Mouse (Mus musculus) heart, adult 8-10 months (tissue): ENCODE data around the gene Rprd2. TPM values are rescaled to one million over a fixed set of nuclear protein-coding genes. Genes with fewer than 3 reads are reported as not detected.
"Not testable (repeated sequence)": the region's sequence is repeated elsewhere in the genome, so short reads cannot be mapped to it uniquely, and the experiment has no call there.

Source experiments
- DNase-seq: peaks from one replicate; pipeline ENCODE4 v3.0.0; 2022; ENCODE audit warnings: low spot score
- total RNA-seq, 4 experiments: library from RNA; stranded (reverse); gene quantifications; 2 replicates each; pipeline ENCODE4 v1.2.4; 2022

The Rprd2 gene
- total RNA-seq, 4 experiments from 2014 or later: 39.1 to 47.6 (median 41.0) TPM

GRCm38 (mm10) chr3:95818026-95818511, 594 bp downstream of the Rprd2 start:
- DNase-seq: peak; percentile 54

DNA sequence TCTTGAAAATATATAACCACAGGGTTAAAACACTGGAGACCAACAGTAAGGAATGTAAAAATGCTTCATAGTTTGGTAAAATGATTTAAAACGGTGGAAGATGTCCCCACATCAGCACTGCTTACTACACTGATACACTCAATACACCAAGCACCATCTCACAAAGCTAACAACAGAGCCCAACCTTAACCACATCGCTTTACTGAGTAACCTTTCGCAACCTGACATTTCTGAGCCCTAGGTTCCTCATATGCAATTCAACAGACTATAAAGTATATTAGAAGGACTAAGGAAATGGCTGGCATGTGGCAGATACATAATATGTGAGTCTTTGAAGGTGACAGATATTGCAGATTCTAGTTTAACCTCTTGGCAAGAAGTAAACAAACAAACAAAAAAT, 2.0 kb downstream of the Rprd2 start:
- no peak for DNase-seq

GRCm38 (mm10) chr3:95808384-95808783, 10.3 kb downstream of the Rprd2 start:
- no peak for DNase-seq

DNA sequence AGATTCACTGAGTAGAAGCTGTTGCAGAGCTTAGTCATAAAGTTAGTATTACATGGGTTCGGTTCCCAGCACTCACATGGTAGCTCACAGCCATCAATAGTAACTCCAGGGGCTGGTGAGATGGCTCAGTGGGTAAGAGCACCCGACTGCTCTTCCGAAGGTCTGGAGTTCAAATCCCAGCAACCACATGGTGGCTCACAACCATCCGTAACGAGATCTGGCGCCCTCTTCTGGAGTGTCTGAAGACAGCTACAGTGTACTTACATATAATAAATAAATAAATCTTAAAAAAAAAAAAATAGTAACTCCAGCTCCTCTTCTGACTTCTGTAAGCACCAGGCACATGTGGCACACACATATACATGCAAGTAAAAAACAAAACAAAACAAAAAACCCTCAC, 11.0 kb downstream of the Rprd2 start:
- not testable (repeated sequence) for DNase-seq

DNA sequence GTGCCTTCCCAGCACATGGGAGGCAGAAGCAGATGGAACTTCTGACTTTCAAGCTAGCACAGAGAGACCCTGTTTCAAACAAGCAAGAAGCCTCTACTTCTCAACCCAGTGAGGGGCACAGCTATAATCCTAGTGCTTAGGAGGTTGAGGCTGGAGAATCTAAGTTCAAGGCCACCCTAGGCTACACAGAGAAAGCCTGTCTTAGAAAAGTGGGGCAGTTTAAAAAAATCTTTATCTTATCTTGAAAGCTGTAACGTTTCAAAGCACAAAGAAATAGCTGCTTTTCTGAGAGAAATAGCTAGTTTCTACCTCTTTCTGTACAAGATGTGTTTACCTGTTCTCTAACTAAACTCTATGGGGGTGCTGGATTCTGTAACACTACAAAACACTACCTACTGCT, 12.0 kb downstream of the Rprd2 start:
- no peak for DNase-seq

DNA sequence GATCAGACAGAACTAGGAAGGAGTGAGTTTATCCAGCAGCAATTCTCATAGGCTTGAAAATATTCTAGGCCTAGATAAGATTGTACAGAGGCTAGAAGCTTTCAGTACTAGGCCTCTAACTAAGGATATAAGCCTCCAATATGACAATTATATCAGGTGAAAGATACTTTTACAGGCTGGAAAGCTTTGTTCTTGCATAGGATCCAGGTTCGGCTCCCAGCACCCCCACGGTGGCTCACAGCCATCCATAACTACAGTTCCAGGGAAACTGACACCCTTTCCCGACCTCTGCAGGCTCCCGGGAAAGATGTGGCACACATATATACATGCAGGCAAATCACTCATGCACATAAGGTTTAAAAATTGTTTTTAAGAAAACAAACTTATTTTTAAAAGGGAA, 14.8 kb downstream of the Rprd2 start:
- DNase-seq: no peak

DNA sequence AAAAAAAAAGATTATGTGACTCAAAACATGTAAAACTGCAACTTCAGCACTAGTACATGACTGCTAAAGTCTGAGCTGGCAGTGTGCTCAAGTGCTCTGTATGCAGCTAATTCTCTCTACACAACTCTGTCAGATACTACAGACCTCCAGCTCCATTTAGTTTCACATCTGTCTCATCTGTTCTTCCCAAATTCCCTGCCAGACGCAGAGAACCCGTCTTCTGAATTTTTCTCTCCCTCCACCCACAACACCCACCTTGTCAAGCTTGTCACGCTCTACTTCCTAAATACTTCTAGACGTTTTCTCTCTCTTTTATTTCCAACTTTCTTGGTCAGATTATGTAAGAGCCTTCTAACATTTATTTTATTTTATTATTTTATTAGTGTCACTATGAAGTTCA, 19.9 kb downstream of the Rprd2 start:
- no peak for DNase-seq

- DNase-seq: no peak
Measured at GRCm38 (mm10) chr3:95794299-95794698, 24.4 kb downstream of the Rprd2 start.

- DNase-seq: no peak
Measured at GRCm38 (mm10) chr3:95793662-95794061, 25.0 kb downstream of the Rprd2 start.

GRCm38 (mm10) chr3:95785501-95785900, 33.2 kb downstream of the Rprd2 start:
- DNase-seq: no peak

DNA sequence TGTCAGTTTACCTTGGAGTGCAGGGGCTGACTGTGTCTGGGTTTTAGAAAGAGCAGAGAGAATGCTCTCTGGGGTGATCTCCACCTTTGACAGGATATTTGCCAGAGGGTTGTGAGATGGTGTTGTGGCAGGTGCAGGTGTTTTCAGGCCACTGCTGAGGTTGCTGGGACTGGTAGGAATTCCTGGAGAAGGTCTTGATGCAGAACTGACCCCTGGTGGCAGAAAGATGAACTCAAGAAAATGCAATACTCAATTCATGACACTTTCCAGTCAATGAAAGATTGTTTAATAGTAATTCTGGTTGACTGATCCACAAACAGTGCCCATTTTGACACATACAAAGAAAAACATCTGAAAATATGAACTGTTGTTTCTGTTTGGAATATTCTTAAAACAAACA, 46.7 kb downstream of the Rprd2 start:
- peak; percentile 33 for DNase-seq

DNA sequence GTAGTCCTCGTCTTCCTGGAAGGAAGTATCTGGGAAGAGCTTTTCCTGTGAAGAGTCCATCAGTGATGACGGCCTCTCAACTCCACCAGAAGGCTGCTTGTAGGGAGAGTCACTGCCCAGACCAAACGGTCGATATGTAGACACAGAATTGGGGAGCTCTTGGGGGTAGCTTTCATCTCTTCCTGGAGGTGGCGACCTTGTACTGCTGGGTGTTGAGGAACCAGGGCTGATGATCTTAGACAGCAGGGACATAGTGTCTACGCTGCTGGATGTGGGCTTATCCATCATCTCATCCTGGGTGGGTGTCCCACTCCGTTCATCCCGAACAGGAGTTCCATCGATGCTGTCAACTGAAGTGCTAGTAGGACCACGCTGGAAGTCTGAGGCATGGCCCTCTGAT, 53.1 kb downstream of the Rprd2 start:
- no peak for DNase-seq

DNA sequence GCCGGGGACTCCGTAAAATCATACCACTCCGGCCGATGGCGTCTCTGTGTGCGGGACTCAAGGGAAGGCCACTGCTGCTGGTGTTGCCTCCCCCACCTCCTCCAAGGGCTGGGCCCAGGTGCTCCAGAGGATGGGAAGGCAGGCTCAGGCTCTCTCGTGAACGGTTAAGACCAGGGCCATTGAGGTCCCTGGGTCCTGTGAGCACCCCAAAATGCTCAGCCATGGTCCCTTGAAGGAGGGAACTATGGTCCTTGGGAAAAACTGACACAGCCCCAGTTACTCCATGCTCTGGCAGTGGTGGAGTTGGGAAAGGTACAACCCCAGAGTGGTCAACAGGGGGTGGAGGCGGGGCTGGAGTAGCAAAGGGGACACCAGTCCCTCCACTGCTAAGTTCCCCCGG, 54.9 kb downstream of the Rprd2 start:
- DNase-seq: no peak

DNA sequence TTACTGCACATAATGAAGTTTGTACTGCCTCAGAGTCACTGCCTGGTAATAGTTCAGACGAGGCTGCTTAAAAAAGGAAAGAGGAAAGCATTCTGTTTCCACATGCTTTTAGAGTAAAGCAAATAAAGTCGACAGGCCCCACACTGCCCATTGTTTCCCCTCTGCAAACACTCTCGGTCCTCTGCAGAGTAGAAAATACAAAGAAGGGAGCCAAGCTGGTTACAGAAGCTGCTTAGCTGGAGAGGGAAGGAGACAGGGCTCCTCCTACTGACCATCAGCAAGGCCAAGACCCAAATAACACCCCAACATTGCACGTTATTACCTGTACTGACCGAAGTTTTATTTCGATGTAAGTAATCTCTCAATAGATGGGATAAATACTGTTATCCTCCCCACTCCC, 55.7 kb downstream of the Rprd2 start:
- DNase-seq: no peak

DNA sequence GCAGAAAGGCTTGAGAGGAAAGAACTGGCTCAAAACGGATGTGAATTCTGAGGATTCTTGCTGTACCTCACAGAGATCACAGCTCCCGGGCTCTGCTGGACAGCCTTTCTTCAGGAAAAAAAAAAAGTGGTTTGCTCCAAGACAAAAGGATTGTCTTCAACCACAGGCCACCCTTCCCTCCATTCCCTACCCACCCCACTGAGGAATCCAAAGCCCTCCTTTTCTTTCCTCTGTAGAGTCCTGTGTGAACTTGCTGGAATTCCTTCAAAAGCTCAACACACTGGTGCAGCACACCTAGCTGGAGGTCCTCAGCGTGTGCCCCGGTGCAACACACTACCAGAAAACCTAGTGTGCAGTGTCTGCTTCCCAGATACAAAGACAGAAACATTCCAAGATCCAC, 56.9 kb downstream of the Rprd2 start:
- DNase-seq: no peak

GRCm38 (mm10) chr3:95760656-95761055, 58.0 kb downstream of the Rprd2 start:
- no peak for DNase-seq

DNA sequence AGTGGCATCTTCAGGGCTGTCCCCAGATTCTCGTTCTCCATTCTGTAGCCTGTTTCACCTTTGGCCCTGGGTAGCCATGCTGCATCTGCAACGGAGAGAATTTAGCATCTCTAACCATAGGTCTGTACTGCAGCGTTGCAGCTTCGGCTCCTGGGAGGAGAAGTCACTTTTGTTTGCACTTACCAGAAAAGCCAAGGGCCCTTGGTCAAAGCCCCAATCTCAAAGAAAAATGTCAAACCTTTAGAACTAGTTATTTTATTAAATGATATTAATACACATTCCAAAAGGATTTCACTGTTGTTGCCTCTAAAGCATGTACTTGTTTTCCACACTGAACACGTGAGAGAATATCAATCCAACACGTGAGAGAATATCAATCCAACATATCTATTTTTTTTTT, 58.6 kb downstream of the Rprd2 start, which contains the start of gene Tars2:
TSS of gene Tars2 (minus strand) at position 101 of the 400 bp plus-strand sequence.
- DNase-seq: no peak

DNA sequence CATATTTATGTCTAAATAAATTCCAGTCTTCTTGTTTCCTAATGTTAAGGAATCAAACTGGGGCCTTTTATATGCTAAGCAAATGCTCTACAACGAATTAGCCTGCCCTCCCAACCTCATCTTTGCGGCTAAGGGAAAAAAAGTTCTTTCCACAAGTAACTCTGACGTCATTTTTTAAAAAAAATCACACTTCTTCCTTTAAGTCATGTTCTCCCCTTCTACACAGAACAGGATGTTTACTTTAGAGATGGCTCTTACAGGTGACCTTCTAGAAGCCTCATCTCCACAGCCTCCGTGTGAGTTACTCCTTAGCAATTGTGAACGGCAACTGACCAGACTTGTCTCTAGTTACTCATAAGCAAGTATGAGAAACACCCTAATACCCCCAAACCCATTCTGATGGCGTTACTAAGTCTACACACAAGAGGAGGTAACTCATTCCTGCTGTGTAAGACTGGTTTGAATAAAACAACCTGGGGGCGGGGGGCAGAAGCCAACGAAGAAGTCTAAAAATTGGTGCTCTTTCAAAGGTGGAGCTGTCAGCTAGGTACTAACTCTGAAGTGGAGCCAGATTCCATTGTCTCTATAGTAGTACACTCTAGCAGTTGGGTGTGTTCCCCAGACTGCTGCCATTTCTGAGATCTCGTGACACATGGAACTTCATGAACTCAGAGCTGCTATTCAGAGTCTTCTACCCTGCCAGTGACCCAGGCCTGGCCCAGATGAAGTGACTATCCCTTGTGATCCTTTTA, 60.0 kb downstream of the Rprd2 start:
- no peak for DNase-seq

- DNase-seq: no peak
Measured at GRCm38 (mm10) chr3:95756808-95757207, 61.9 kb downstream of the Rprd2 start.

- peak; percentile 97 for DNase-seq
Measured at GRCm38 (mm10) chr3:95754345-95755206, 64.1 kb downstream of the Rprd2 start.

DNA sequence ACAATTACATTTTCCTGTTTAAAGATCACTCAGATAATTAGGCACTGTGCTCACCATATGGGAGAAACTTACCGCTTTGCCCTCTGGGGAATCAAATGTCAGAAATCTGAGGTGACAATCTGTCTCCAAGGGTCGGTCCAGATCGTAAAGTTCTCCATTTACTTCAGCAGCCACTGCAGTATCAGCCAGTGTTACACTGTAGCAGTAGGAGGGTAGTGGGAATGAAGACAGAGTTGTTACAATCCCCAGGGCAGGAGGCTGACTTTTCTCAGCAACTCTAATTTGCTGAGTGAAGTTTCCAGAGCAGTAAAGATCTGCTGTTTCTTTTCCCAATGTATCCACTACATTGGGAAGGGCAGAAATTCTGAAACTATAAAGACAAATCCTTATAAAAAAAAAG, 65.7 kb downstream of the Rprd2 start:
- no peak for DNase-seq

DNA sequence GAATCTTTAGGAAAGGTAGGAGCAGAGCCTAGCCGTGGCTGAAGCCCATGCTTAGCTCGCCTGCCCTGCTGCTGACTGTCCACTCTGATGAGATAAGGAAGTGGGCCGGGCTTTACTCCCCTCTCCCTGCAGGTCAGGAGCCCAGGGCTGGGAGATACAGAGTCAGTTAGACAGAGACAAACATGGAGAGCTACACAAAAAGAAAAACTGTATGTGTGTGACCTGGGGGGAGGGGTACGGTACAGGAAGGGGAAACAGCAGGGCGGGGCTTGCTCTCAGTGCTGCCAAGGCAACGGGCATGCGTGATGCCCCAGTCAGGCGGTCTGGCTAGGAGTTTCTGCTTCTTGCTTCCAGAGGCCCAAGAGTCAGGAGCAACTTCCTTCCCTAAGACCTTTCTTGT, 78.3 kb downstream of the Rprd2 start:
- peak; percentile 58 for DNase-seq
